Mouse (Mus musculus): ENCODE results near the gene Car15.
A peak's percentile ranks its signal among the peaks of the same experiment; 100 is the strongest.

The Car15 gene

GRCm38 (mm10) chr16:17833681-17834399, 4.3 kb downstream of the Car15 start:
- no peak for DNase-seq (ENCODE audit: low spot score in 2 of 2)

DNA sequence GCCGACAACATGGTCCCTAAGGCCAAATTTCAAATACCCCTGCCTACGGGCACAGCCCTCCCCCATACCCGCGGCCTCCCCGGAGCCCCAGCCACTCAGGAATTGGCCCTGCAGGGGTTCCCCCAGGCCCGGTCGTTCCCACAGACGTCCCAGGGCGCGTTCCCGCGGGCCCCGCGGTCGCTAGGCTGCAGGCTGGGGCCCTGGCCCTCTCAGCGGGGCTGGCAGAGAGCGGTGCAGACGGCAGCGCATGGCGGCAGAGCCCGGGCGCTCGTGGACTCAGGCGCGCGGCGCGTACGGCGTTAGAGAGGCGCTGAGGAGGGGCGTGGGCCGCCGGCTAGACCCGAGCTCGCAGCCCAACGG, 4.9 kb downstream of the Car15 start:
- peak in 1 of 2 experiments; percentile 25 for DNase-seq (ENCODE audit: low spot score in 2 of 2)

GRCm38 (mm10) chr16:17832821-17833220, 5.3 kb downstream of the Car15 start, which contains the start of gene B830017H08Rik:
B830017H08Rik (plus strand) TSS chr16:17833121.
- no peak for DNase-seq (ENCODE audit: low spot score in 2 of 2)

DNA sequence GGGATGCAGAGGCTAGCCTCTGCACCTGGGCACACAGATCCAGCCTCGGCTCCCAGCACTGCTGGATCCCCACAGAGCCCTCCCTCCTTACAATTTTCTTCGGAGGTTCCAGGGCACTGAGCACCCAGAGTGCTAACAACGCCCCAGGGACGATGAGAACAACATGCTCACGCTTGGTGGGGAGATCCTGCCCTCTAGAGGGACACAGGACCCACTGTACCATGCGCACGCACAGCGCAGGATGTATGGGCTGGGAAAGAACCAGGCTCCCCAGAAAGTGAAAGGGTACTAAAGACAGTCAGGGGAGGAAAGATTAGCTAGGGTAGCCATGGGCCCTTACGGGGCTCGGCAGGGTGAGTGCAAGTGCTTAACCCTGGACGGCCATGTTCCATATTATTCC, 6.4 kb downstream of the Car15 start:
- no peak for DNase-seq (ENCODE audit: low spot score in 2 of 2)

- DNase-seq (ENCODE audit: low spot score in 2 of 2) = no peak
These were observed 7.6 kb downstream of the Car15 start for GRCm38 (mm10) chr16:17830385-17831178.

- no peak for DNase-seq (ENCODE audit: low spot score in 2 of 2)
These were observed 9.3 kb downstream of the Car15 start for GRCm38 (mm10) chr16:17828867-17829266.

- no peak for DNase-seq (ENCODE audit: low spot score in 2 of 2)
These were observed 9.9 kb downstream of the Car15 start for GRCm38 (mm10) chr16:17828229-17828628.

DNA sequence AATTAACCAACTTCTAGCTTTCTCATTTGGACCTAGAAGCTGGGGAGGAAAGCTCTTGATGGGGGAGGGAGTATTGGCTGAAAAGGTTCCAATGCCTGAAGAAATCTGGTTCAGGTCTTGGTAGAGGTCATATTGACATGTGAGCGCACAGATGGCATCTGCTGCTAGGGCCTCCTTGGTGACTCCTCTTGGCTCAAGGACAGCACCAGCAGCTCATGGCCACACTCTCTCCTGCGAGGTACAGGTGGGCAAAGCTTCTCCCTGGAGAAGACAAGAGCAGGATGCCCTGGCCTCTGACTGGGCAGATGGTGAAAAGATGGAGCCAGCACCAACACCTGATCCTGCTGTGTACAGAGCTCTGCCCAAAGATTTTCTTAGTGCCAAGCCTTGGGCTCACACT, 11.7 kb downstream of the Car15 start:
- DNase-seq (ENCODE audit: low spot score in 2 of 2) = no peak

DNA sequence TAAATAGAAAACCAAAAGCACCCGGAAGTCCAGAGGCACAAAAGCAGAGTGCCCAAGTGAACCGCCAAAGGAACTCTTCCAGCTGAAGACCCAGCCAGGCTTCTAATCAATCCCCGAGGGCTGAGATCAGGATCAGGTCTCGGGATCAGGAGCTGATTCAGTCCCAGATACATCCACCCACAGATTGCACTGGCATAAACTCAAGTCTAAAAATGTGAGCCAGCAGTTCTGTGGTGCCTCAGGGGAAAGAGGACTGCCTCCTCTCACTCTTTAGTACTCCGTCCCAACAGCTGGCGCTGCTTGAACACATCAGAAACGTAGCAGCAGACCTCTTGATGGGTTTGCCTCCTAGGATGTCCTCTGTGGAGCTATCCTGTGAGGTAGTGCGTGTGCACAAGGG, 21.6 kb downstream of the Car15 start:
- no peak for DNase-seq (ENCODE audit: low spot score in 2 of 2)

DNA sequence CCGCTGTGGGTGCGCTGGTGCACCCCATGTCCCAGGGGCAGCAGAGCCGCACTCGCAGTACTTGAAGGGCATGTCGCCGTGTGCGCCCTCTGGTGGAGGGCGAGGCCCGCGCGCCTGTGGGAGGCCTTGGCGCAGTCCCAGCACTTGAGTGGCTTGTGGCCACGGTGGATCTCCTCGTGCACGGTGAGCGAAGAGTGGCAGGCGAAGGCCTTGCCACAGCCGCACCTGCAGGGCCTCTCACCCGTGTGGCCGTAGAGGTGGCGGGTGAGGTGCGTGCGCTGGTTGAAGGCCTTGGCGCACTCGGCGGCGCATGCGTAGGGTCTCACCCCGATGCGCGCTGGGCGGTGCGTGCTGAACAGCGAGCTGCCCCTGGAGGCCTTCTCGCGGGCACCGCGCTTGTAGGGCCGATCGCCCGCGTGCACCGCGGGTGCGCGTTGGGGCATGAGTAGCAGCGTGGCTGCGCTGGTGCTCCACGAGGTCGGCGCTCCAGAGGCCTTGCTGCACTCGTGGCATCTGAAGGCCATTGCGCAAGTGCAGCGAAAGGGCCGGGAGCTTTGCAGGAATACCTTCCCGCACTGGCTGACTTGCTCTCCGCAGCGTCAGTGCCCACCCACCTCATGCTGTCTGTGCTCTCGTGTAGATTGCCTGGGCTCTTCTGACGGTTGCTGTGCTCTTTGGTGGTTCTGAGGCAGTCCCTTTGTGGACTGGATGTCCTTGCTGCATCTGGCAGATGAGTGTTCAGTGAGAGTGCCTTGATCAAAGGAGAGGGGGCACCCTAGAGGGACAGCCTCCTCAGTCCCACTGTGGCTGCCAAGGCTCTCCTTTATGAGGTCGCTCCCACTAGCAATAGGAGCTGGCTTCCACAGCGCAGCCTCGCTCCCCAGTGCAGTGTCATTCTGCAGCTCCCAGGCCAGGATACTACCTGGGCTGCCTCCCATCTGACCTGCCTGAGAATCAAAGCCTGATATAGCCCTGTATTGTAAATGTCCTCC, 22.5 kb downstream of the Car15 start:
- peak in 1 of 2 experiments; percentile 58 for DNase-seq (ENCODE audit: low spot score in 2 of 2)

DNA sequence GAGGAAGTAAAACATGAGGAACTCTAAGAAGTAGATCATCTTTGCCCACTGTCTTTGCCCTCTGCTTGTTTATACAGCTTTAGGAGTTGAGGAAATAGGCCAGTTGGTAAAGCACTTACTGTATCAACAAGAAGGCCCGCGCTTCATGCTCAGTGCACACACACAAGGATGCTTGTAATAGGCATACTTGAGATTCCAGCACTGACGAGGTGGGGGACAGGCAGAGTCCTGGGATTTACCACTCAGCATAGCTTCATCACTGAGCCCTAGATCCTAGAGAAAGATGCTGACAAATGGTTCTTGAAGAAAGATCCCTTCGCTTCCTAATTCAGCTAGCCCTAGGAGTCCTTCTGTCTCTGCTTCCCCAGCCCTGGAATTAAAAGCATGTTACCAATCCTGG, 25.0 kb downstream of the Car15 start:
- no peak for DNase-seq (ENCODE audit: low spot score in 2 of 2)

DNA sequence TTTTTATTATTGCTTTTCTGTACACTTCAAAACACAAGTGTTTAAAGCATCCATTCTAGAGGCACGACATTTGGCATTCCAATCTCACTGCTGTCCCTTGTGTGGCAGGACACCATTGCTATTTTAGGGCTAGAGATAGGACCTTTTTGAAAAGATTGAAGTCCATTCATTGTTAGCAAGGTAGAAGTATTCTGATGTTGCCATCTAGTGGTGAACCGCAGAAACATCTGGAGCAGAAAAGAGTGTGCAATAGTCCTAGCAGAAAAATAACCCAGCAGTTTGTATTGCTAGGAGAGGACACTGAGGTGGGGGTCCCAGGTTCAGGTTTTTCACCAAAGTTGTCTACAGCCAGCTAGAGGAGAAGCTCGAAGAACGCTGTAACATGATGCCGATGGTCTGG, 26.0 kb downstream of the Car15 start:
- no peak for DNase-seq (ENCODE audit: low spot score in 2 of 2)

DNA sequence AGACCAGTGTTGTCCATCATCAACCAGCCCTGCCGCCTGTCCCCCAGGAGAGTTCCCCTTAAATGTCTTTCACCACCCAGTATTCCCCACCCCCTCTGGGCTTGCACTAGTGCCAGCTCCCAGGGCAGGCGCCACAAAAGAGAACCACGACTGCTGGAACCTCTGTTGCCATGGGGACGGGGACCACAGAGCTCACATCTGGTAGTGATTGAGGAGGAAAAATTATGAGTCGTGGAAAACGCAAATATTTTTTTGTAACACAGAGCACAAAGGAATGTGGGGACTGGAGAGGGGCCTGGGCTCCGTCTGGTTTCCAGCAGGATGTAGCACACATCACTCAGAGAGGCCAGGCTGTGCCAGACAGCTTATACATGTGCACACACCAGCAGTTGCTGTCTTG, 28.5 kb downstream of the Car15 start:
- no peak for DNase-seq (ENCODE audit: low spot score in 2 of 2)

DNA sequence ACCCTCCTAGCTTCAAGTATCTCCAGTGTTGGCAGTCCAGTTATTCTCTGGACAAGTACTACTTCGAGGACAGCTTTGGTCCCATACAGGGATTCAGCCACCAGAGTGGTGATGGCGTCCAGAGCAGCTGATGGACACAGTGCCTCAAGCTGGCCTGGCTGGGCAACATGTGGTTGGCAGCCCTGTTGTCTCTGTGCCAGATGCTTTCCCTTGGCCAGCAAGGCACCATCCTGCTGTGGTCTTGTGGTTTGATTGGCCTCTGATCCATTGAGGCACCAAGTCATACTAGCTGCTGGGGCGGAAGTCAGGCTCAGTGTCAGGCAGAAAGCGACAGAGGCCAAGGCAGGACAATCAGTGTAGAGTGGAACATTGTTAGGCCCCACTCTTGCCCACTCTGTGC, 29.0 kb downstream of the Car15 start:
- no peak for DNase-seq (ENCODE audit: low spot score in 2 of 2)

- peak; percentile 59 to 63 for DNase-seq (ENCODE audit: low spot score in 2 of 2)
These were observed 30.8 kb downstream of the Car15 start for GRCm38 (mm10) chr16:17807192-17808009.

- no peak for DNase-seq (ENCODE audit: low spot score in 2 of 2)
These were observed 31.5 kb downstream of the Car15 start for GRCm38 (mm10) chr16:17806581-17807191.

- no peak for DNase-seq (ENCODE audit: low spot score in 2 of 2)
These were observed 33.2 kb downstream of the Car15 start for GRCm38 (mm10) chr16:17804982-17805381.

DNA sequence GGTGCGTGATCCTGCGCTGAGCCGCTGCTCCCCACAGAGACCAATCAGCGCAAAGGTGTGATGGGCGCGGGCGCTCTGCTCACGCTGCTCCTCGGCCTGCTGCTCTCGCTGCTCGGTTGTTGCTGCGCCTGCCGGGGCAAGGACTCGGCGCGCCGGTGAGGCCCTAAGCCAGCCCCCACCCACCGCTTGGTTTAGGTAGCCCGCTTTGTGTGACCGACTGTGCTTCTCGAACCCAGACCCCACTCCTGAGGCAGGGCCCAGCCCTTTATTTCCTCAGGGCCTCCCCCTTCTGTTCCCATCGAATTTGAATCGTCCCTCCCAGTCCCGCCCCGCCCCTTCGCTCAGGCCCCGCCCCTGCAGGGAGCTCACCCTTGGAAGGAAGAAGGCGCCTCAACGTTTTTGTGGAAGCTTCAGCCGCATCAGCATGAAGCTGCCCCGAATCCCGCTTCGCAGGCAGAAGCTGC, 33.7 kb downstream of the Car15 start:
- DNase-seq (ENCODE audit: low spot score in 2 of 2) = peak in 1 of 2 experiments; percentile 39

DNA sequence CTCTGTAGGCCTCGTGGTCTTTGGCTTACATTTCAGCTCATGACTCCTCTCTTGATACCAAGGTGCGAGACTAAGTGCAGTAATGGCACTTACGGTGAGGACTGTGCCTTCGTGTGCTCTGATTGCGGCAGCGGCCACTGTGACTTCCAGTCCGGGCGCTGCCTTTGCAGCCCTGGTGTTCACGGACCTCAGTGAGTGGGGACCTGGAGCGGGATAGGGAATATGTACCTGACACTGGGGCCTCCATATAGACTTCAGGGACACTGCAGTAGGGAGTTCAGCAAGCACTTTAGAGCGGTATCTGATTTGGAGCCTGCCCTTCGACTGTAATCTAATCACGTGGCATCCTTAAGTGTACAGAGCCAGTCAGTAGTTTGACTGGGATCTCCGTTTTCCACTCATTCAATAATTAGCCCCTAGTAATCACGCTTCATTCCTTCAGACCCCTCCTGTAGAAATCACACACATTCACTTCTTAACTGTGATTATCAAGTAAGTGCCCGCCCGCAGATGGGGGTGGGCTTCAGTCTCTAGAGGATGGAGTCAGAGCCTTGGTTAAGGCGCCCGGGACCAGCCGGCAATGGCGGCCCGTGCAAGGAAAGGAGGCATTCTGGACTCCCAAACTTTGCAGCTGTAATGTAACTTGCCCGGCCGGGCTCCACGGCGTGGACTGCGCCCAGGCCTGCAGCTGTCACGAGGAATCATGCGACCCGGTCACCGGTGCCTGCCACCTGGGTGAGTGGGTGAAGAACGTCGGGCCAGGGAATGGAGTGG, 34.3 kb downstream of the Car15 start:
- no peak for DNase-seq (ENCODE audit: low spot score in 2 of 2)

Measured in urinary bladder, adult 18-20 months (tissue).